Mouse (Mus musculus): Measurements from ENCODE around the gene Mphosph10. TPM values are rescaled to one million over a fixed set of nuclear protein-coding genes. Genes with fewer than 3 reads are reported as not detected.

Mphosph10 gene
- polyA plus RNA-seq, 1 experiment from 2014 or later, result 34.0 TPM

DNA sequence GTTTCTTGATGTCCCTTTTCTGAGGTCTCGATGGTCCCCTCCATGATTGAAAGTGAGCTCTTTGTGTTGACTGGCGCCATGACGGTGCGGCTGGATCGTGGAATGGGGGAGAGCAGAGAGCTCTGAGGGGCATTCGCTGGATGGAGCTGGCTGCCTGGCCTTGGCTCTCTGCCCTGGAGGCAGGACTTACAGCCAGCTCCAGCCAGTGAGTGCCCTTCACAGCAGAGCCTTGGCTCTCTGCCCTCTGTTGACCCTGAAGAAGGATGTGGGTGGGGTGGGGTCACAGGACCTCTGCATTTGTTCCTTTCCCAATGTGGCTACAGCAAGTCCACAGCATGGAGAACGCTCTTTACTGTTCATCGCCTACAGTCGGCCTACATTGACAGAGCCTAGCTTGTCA lies 34.7 kb downstream of the Mphosph10 start:
- H3K27ac ChIP-seq (ENCODE audit: low read length), result no peak overlapping the region
- 84% methylated on average over 9 of the region's 9 CpGs for WGBS
- H3K4me1 ChIP-seq (ENCODE audit: control insufficient read depth, insufficient read depth, low read length), result 0 out of 2 replicates have a peak, but pooled peaks cover 8% of the 10 kb centered on the region
- no peak for ATAC-seq
- no peaks in the 10 kb centered on the region for H3K9me3 ChIP-seq (ENCODE audit: control insufficient read depth, low read length)
- peaks cover 15% of the 10 kb centered on the region; the same call in 1 of the 2 replicates for H3K36me3 ChIP-seq (ENCODE audit: control insufficient read depth, insufficient read depth, low read length)
- no peak overlapping the region for H3K4me3 ChIP-seq (ENCODE audit: low read length)
- H3K9ac ChIP-seq (ENCODE audit: low read depth, low read length), result no peak overlapping the region
- H3K27me3 ChIP-seq (replicated peaks; ENCODE audit: control insufficient read depth, insufficient read depth, low read length), result no peaks in the 10 kb centered on the region
- H3K4me2 ChIP-seq (ENCODE audit: low read depth, low read length), result no peak overlapping the region

DNA sequence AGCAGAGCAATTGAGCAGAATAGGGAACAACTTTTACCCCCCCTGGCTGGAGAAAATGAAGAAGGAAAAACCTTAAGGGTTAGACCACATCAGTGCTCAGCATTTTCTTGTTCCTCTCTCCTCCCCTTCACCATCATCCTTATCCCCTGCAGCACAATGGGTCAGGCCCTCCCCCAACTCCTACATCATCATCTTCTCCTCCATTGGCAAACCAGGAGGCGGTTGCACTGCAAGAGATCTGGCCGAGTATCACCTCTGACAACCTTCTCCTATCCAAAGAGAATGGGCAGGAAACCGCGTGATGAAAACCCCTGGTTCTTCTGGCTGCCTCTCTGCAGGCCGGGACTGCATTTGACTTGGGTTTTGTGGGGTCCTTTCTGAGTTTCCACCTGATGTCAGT lies 35.4 kb downstream of the Mphosph10 start:
- no peak overlapping the region for H3K27ac ChIP-seq (ENCODE audit: low read length)
- no peak for ATAC-seq
- H3K27me3 ChIP-seq (replicated peaks; ENCODE audit: control insufficient read depth, insufficient read depth, low read length), result no peaks in the 10 kb centered on the region
- H3K4me1 ChIP-seq (ENCODE audit: control insufficient read depth, insufficient read depth, low read length), result 0 out of 2 replicates have a peak, but pooled peaks cover 8% of the 10 kb centered on the region
- H3K36me3 ChIP-seq (ENCODE audit: control insufficient read depth, insufficient read depth, low read length), result peaks cover 14% of the 10 kb centered on the region; the same call in 1 of the 2 replicates
- no peaks in the 10 kb centered on the region for H3K9me3 ChIP-seq (ENCODE audit: control insufficient read depth, low read length)
- H3K4me2 ChIP-seq (ENCODE audit: low read depth, low read length), result no peak overlapping the region
- no peak overlapping the region for H3K4me3 ChIP-seq (ENCODE audit: low read length)
- 85% methylated on average over 5 of the region's 5 CpGs for WGBS
- H3K9ac ChIP-seq (ENCODE audit: low read depth, low read length), result no peak overlapping the region

DNA sequence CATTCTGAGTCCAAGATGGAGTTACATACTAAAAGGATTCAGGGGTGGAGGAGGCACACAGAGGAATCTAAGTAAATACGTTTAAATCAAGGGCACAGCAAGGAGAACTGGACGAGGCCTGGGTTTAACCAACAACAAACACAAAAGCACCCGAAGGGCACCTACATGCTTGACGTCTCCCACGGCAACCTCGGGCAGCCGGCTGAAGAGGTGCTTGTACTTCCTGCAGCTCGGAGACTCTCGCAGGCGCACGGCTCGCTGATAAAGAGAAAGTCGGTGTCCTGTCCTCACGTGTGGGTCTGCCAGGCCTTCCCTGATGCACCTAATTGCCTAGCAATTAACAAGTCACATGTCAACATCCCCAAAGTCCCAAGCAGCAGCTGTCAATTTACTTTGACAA lies 37.9 kb downstream of the Mphosph10 start:
- Histone ChIP-seq H3K9ac (ENCODE audit: low read depth, low read length) (no peak overlapping the region), H3K4me2 (ENCODE audit: low read depth, low read length) (no peak overlapping the region), H3K4me3 (ENCODE audit: low read length) (no peak overlapping the region), H3K36me3 (ENCODE audit: control insufficient read depth, insufficient read depth, low read length) (peaks cover 11% of the 10 kb centered on the region; the same call in 1 of the 2 replicates), H3K4me1 (ENCODE audit: control insufficient read depth, insufficient read depth, low read length) (no peaks in the 10 kb centered on the region), H3K9me3 (ENCODE audit: control insufficient read depth, low read length) (no peaks in the 10 kb centered on the region), H3K27ac (ENCODE audit: low read length) (no peak overlapping the region), H3K27me3 (replicated peaks; ENCODE audit: control insufficient read depth, insufficient read depth, low read length) (no peaks in the 10 kb centered on the region)
- ATAC-seq, result no peak
- 69% methylated on average over 14 of the region's 14 CpGs for WGBS

DNA sequence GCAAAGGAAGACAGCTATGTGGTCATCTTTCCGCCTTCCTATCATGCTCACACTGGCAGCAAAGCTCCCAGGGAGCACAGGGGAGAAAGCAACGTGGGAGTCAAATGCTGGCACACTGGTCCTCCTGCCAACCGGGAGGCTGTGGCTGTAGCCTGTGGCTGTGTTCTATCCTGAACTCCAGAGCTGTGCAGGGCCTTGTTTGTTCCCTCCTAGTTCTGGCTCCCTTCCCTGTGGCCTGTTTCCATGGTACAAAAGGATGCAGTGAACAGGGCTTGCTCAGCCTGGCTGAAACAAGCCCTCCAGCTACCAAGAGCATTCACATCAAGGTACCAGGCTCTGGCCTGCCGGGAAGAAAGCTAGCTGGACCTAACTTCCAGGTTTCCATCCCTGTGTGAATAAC lies 41.0 kb downstream of the Mphosph10 start:
- WGBS, result 82% methylated on average over 4 of the region's 4 CpGs
- H3K4me1 ChIP-seq (ENCODE audit: control insufficient read depth, insufficient read depth, low read length), result no peaks in the 10 kb centered on the region
- no peak overlapping the region for H3K4me3 ChIP-seq (ENCODE audit: low read length)
- no peak for ATAC-seq
- H3K9me3 ChIP-seq (ENCODE audit: control insufficient read depth, low read length), result no peaks in the 10 kb centered on the region
- H3K36me3 ChIP-seq (ENCODE audit: control insufficient read depth, insufficient read depth, low read length), result 0 out of 2 replicates have a peak, but pooled peaks cover 7% of the 10 kb centered on the region
- H3K9ac ChIP-seq (ENCODE audit: low read depth, low read length), result no peak overlapping the region
- no peak overlapping the region for H3K4me2 ChIP-seq (ENCODE audit: low read depth, low read length)
- no peaks in the 10 kb centered on the region for H3K27me3 ChIP-seq (replicated peaks; ENCODE audit: control insufficient read depth, insufficient read depth, low read length)
- no peak overlapping the region for H3K27ac ChIP-seq (ENCODE audit: low read length)

DNA sequence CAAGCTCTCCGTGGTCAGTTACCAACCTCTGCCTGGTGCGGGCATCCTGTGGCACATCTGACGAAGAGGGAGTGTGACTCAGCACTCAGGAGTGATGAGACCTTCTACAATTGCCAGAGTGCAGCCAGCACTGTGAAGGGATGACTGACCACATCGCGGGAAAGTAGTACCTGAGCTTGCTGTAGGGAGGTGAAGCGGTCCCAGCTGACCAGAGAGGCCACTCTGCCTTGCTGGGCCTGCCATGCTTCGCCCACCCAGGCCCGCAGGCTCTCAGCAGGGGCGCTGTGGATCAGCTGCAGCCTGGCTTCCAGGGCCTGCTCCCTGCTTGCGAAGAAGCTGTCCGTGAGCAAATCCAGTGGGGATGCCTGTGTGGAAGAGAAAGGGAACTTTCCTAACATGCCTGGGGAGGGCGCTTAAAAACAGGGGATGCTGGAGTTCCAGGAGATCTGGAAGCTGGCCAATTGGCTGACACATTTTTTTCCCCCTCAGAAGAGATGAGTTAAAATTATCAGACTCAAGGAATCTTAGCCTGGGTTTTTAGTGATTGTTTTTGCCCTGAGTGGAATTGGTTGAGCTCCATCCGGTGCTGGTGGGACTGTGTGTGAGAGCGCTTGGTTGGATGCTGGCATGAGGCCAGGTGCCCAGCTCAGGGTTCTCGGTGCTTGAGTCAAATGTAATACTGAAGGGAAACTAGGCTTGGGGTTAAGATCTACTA lies 42.8 kb downstream of the Mphosph10 start:
- 80% methylated on average over 15 of the region's 15 CpGs for WGBS
- ATAC-seq, result no peak
- no peak overlapping the region for H3K4me3 ChIP-seq (ENCODE audit: low read length)
- H3K36me3 ChIP-seq (ENCODE audit: control insufficient read depth, insufficient read depth, low read length), result 0 out of 2 replicates have a peak, but pooled peaks cover 7% of the 10 kb centered on the region
- no peak overlapping the region for H3K4me2 ChIP-seq (ENCODE audit: low read depth, low read length)
- no peaks in the 10 kb centered on the region for H3K4me1 ChIP-seq (ENCODE audit: control insufficient read depth, insufficient read depth, low read length)
- no peak overlapping the region for H3K9ac ChIP-seq (ENCODE audit: low read depth, low read length)
- H3K27ac ChIP-seq (ENCODE audit: low read length), result no peak overlapping the region
- no peaks in the 10 kb centered on the region for H3K9me3 ChIP-seq (ENCODE audit: control insufficient read depth, low read length)
- no peaks in the 10 kb centered on the region for H3K27me3 ChIP-seq (replicated peaks; ENCODE audit: control insufficient read depth, insufficient read depth, low read length)

DNA sequence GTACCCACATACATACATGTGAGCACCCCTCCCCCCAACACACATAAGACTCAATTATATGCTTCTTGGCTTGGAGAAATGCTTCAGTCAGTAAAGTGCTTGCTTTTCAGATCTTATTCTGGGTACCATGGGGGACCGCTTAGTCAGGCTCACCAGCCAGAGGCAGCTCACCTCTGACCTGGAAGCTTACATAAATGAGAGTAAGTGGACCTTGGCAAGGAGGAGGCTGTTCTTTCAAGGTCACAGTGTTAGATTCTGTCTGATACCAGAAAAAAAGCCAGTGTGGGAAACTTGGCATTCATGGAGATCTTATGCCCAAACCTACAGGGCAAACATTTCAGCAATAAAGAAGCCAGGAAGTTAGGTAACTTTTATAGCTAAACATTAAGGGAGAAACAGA lies 44.3 kb downstream of the Mphosph10 start:
- no peak for ATAC-seq
- H3K36me3 ChIP-seq (ENCODE audit: control insufficient read depth, insufficient read depth, low read length), result no peaks in the 10 kb centered on the region
- H3K27ac ChIP-seq (ENCODE audit: low read length), result no peak overlapping the region
- H3K9me3 ChIP-seq (ENCODE audit: control insufficient read depth, low read length), result no peaks in the 10 kb centered on the region
- no peak overlapping the region for H3K4me2 ChIP-seq (ENCODE audit: low read depth, low read length)
- no peak overlapping the region for H3K9ac ChIP-seq (ENCODE audit: low read depth, low read length)
- H3K4me1 ChIP-seq (ENCODE audit: control insufficient read depth, insufficient read depth, low read length), result no peaks in the 10 kb centered on the region
- WGBS, result 91% methylated on average over 1 of the region's 1 CpGs
- H3K4me3 ChIP-seq (ENCODE audit: low read length), result no peak overlapping the region
- no peaks in the 10 kb centered on the region for H3K27me3 ChIP-seq (replicated peaks; ENCODE audit: control insufficient read depth, insufficient read depth, low read length)

DNA sequence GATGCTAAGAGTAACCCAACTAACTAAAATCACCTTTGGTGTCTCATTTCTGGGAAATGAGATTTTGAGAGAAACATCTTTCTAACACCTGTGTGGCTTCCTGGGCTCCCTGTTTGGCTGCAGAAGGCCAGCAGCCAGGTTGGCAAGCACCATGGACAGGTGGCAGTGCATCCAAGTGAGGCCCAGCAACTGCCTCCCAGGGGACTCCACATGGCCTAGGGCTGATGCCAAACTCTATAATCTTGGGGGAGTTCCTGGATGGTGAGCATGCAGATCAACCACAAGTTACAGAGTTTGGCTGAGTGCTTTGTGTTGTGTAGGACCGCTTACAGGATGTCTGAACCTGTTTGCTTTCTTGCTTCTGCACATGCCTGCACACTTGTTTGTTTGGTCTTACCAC lies 59.4 kb downstream of the Mphosph10 start:
- no peak overlapping the region for H3K4me2 ChIP-seq (ENCODE audit: low read depth, low read length)
- peaks cover 13% of the 10 kb centered on the region; the same call in 1 of the 2 replicates for H3K36me3 ChIP-seq (ENCODE audit: control insufficient read depth, insufficient read depth, low read length)
- no peaks in the 10 kb centered on the region for H3K9me3 ChIP-seq (ENCODE audit: control insufficient read depth, low read length)
- H3K27ac ChIP-seq (ENCODE audit: low read length), result no peak overlapping the region
- 86% methylated on average over 1 of the region's 1 CpGs for WGBS
- no peak for ATAC-seq
- no peaks in the 10 kb centered on the region for H3K27me3 ChIP-seq (replicated peaks; ENCODE audit: control insufficient read depth, insufficient read depth, low read length)
- no peak overlapping the region for H3K4me3 ChIP-seq (ENCODE audit: low read length)
- H3K4me1 ChIP-seq (ENCODE audit: control insufficient read depth, insufficient read depth, low read length), result no peaks in the 10 kb centered on the region
- H3K9ac ChIP-seq (ENCODE audit: low read depth, low read length), result no peak overlapping the region

DNA sequence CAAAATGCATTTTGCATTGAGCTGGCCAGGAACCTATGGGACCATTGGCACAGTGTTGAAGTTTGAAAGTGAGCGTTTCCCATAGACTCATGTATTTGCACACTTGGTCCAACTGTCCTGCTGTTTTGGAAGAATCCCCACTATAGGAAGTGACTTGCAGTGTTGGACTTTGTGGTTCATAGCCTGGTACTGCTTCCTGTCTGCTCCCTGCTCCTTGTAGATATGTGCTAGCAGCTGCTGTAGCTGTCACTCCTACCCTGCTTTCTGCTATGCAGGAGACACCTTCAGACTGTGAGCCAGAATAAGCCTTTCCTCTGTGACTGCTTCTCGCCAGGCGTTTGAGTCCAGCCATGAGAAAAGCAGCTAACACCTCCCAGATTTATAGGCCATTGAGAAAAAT lies 60.8 kb downstream of the Mphosph10 start:
- 0 out of 2 replicates have a peak, but pooled peaks cover 8% of the 10 kb centered on the region for H3K36me3 ChIP-seq (ENCODE audit: control insufficient read depth, insufficient read depth, low read length)
- no peaks in the 10 kb centered on the region for H3K27me3 ChIP-seq (replicated peaks; ENCODE audit: control insufficient read depth, insufficient read depth, low read length)
- 88% methylated on average over 3 of the region's 3 CpGs for WGBS
- H3K27ac ChIP-seq (ENCODE audit: low read length), result no peak overlapping the region
- no peak for ATAC-seq
- H3K4me1 ChIP-seq (ENCODE audit: control insufficient read depth, insufficient read depth, low read length), result no peaks in the 10 kb centered on the region
- no peaks in the 10 kb centered on the region for H3K9me3 ChIP-seq (ENCODE audit: control insufficient read depth, low read length)
- H3K9ac ChIP-seq (ENCODE audit: low read depth, low read length), result no peak overlapping the region
- no peak overlapping the region for H3K4me3 ChIP-seq (ENCODE audit: low read length)
- H3K4me2 ChIP-seq (ENCODE audit: low read depth, low read length), result no peak overlapping the region

DNA sequence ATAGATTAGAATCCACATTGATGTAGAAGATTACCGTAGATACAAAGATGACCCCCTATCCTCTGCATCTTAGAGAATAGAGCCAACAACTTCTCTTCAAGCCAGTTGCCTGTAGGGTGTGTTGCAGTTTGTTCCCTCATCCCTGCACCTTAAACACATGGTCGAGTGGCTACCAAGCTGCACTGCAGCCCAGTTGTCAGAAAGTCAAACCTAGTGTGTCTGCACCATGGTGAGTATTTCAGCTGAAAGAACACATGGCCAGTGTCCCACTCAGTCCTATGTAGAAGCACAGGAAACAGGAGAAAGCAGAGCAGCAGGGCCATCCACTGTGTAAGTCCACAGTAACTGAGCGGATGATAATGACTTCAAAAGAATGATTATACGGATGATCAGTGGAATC lies 64.6 kb downstream of the Mphosph10 start:
- H3K36me3 ChIP-seq (ENCODE audit: control insufficient read depth, insufficient read depth, low read length), result 0 out of 2 replicates have a peak, but pooled peaks cover 3% of the 10 kb centered on the region
- WGBS, result 88% methylated on average over 4 of the region's 4 CpGs

More for the DNA sequence above, 64.6 kb downstream of the Mphosph10 start:
- Histone ChIP-seq H3K4me1 (ENCODE audit: control insufficient read depth, insufficient read depth, low read length) (no peaks in the 10 kb centered on the region), H3K9me3 (ENCODE audit: control insufficient read depth, low read length) (no peaks in the 10 kb centered on the region), H3K9ac (ENCODE audit: low read depth, low read length) (no peak overlapping the region), H3K4me3 (ENCODE audit: low read length) (no peak overlapping the region), H3K27me3 (replicated peaks; ENCODE audit: control insufficient read depth, insufficient read depth, low read length) (no peaks in the 10 kb centered on the region), H3K4me2 (ENCODE audit: low read depth, low read length) (no peak overlapping the region), H3K27ac (ENCODE audit: low read length) (no peak overlapping the region)
- ATAC-seq, result no peak

All from intestine, embryonic 16.5 days (tissue).